In genomic region chr2:165503259-165504203, GRCm38 (mm10) we compare ENCODE assay signal across 8 mouse cellular contexts. TPM values are rescaled to one million over a fixed set of nuclear protein-coding genes. Genes with fewer than 3 reads are reported as not detected.
DNase-seq lines count a peak whose midpoint lies in the region; ATAC-seq lines count a peak whose summit lies in the region.

Gene Slc2a10 (plus strand): TSS chr2:165503787.

- peak within 1 kb of the TSS; percentile 81 for H3K9ac ChIP-seq in embryonic facial prominence, embryonic 14.5 days (ENCODE audit: low read depth, low read length)
- H3K9ac ChIP-seq in heart, embryonic 13.5 days = peak within 1 kb of the TSS; percentile 86

- WGBS in embryonic facial prominence, embryonic 14.5 days = 11% methylated on average over 6 of the region's 32 CpGs
- WGBS in heart, embryonic 13.5 days = 4% methylated on average over 32 of the region's 32 CpGs

- peak; percentile 29 for DNase-seq in adrenal gland, adult 2 months
- DNase-seq in adrenal gland, postnatal 4 days (ENCODE audit: low spot score in 2 of 2) = no peak
- peak; percentile 78 for DNase-seq in embryonic facial prominence, embryonic 14.5 days (ENCODE audit: low spot score)
- peak; percentile 47 to 68 for DNase-seq in kidney, postnatal 25 days
- DNase-seq in urinary bladder, postnatal 25 days (ENCODE audit: low spot score) = peak; percentile 55
- no peak for DNase-seq in cerebellum, adult 9-10 months

- peak within 1 kb of the TSS; percentile 75 for H3K27ac ChIP-seq in embryonic facial prominence, embryonic 14.5 days (replicated peaks; ENCODE audit: low read depth, low read length)
- H3K27ac ChIP-seq in heart, embryonic 13.5 days (replicated peaks) = peak within 1 kb of the TSS; percentile 45

- no peaks in the 10 kb centered on the region for H3K27me3 ChIP-seq in embryonic facial prominence, embryonic 14.5 days (replicated peaks; ENCODE audit: control insufficient read depth, insufficient read depth, low read length)
- H3K27me3 ChIP-seq in heart, embryonic 13.5 days (replicated peaks) = peaks cover 10% of the 10 kb centered on the region; the same call in 1 of the 2 replicates

- H3K9me3 ChIP-seq in embryonic facial prominence, embryonic 14.5 days (ENCODE audit: control insufficient read depth, low read length) = no peaks in the 10 kb centered on the region
- H3K9me3 ChIP-seq in heart, embryonic 13.5 days = no peaks in the 10 kb centered on the region

- ATAC-seq in embryonic facial prominence, embryonic 14.5 days (ENCODE audit: low read depth) = peak; percentile 85
- ATAC-seq in heart, embryonic 13.5 days (ENCODE audit: extremely low read depth, insufficient number of reproducible peaks, low FRiP score, low TSS enrichment) = peak; percentile 58
- peak; percentile 36; the same call in 1 of the 2 replicates for ATAC-seq in megakaryocyte-erythroid progenitor cell, adult 5-6 weeks (replicated peaks; ENCODE audit: low FRiP score, low TSS enrichment, poor library complexity, severe bottlenecking)

- no peaks in the 10 kb centered on the region for H3K36me3 ChIP-seq in embryonic facial prominence, embryonic 14.5 days (ENCODE audit: control insufficient read depth, insufficient read depth, low read length)
- H3K36me3 ChIP-seq in heart, embryonic 13.5 days = no peaks in the 10 kb centered on the region

- peak within 1 kb of the TSS; percentile 83 for H3K4me2 ChIP-seq in embryonic facial prominence, embryonic 14.5 days (ENCODE audit: low read depth, low read length)
- peak within 1 kb of the TSS; percentile 77 for H3K4me2 ChIP-seq in heart, embryonic 13.5 days

- H3K4me3 ChIP-seq in embryonic facial prominence, embryonic 14.5 days (ENCODE audit: low read depth, low read length) = peak within 1 kb of the TSS; percentile 54
- peak within 1 kb of the TSS; percentile 60 for H3K4me3 ChIP-seq in heart, embryonic 13.5 days

- H3K4me1 ChIP-seq in embryonic facial prominence, embryonic 14.5 days (ENCODE audit: control insufficient read depth, insufficient read depth, low read length) = peaks cover 24% of the 10 kb centered on the region
- peaks cover 23% of the 10 kb centered on the region for H3K4me1 ChIP-seq in heart, embryonic 13.5 days

RNA-seq across cellular contexts. Expression of gene Slc2a10, which starts in this region (rescaled TPM):
- total RNA-seq in adrenal gland, adult 2 months (2021) = 1 to 10 TPM in 1 of 2 experiments, under 1 TPM in 1; 0.35 to 1.2 TPM
- 1.5 and 1.8 TPM in 2 replicates for polyA plus RNA-seq in adrenal gland, adult 2 months (2012; rRNA removed)
- total RNA-seq in adrenal gland, postnatal 4 days (2021) = 1 to 10 TPM; 2.1 to 2.3 TPM
- polyA plus RNA-seq in embryonic facial prominence, embryonic 14.5 days (2014; fragmentation: Nextera tagmentation; extraction: Ambion mirVana) = 10.4 and 11.7 TPM in 2 replicates
- 5.5 and 5.6 TPM in 2 replicates for polyA plus RNA-seq in heart, embryonic 13.5 days (2015; fragmentation: Nextera tagmentation; extraction: Ambion mirVana)
- total RNA-seq in megakaryocyte-erythroid progenitor cell, adult 5-6 weeks (2014; fragmentation: Nextera tagmentation) = not detected in 2 replicates
- not detected in 2 replicates for total RNA-seq in megakaryocyte-erythroid progenitor cell, adult 5-6 weeks (2017)

Comparison
In these comparisons a context has a peak if more than half of its experiments do, and no peak if none do; other contexts are left out.
1. DNase-seq: peak in adrenal gland, adult 2 months (single experiment), embryonic facial prominence, embryonic 14.5 days (single experiment), kidney, postnatal 25 days (2 of 2) and urinary bladder, postnatal 25 days (single experiment); none in adrenal gland, postnatal 4 days (0 of 2) and cerebellum, adult 9-10 months (single experiment).
2. Peak in ATAC-seq in megakaryocyte-erythroid progenitor cell, adult 5-6 weeks; RNA of the gene not detected or under 1 TPM.
3. Peak in every context shown above with its lines, with median percentiles within 50 percentile points of each other: ATAC-seq.